Mouse (Mus musculus) spleen, embryonic (tissue): Measurements from ENCODE around the gene Hinfp.
"Not testable (repeated sequence)": the region's sequence is repeated elsewhere in the genome, so short reads cannot be mapped to it uniquely, and the experiment has no call there.

Experiments
- CTCF ChIA-PET: fragments of 350-600 bp; sonication (Branson Sonifier 250); formaldehyde crosslinking; loops from one replicate; lab custom pipeline; 2022; lab: Charles Lee

Gene Hinfp

DNA sequence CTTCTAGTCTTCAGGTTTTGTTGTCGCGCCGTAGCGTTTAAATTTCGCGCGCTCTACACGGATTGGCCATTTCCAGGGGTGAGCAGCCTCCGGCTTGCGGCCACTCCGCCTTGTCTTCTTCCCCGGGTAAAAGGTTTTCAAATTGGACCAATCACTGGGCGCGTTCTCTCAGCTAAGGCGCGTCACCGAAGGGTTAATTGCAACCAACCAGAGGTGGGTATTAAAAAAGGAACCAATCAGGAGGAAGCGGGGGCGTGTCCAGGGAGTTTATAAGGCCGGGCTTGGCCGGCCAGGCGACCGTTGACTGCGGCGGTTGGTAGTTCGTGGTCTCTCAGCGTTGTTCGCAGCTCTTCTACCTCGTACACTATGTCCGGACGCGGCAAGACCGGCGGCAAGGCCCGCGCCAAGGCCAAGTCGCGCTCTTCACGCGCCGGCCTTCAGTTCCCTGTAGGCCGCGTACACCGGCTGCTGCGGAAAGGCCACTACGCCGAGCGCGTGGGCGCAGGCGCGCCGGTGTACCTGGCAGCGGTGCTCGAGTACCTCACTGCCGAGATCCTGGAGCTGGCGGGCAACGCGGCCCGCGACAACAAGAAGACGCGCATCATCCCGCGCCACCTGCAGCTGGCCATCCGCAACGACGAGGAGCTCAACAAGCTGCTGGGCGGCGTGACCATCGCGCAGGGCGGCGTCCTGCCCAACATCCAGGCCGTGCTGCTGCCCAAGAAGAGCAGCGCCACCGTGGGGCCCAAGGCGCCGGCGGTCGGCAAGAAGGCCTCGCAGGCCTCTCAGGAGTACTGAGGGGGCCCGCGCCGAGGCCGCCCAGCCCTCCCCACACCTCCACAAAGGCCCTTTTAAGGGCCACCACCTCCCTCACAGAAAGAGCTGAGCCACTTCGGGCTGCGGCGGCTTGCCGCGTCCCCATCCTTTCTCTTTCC lies 29.2 kb upstream of the Hinfp start, which contains the start of gene H2afx:
Gene H2afx (plus strand): TSS at position 299 of the 935 bp plus-strand sequence.
- CTCF ChIA-PET, result no interaction called here

DNA sequence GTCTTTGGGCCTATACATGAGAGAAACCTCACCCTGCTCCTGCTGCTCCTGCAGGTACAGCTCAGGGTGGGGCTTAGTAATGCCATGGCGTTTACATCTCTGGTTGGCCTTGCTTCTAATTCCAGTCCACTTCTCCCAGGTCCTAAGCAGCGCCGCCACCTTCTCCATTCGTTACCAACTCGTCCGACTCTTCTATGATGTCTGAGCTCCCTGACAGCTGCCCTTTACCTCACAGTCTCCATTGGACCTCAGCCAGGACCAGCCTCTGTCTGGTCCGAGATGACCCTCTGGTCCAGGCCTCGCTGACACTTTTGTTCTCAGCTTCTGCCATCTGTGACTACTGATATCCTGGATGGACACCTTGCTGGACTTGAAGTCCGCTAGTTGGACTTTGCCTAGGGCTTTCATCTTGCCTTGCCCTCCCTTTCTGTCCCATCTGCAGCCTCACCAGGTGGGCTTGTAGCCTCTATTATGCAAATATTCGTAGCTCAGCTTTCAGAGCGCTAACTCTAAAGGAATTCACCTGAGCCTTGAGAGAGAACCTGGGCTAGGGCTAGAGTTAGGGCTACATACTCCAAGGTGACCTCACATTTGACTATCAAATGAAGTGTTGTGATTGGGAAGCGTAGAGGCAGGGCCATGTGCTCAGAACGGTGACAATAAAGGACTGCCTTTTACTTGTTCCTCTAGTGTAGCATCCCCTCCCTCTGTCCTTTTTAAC lies 27.6 kb upstream of the Hinfp start:
- CTCF ChIA-PET, result interaction anchor here (0.6 kb wide), 1 partner anchor 44 kb away, joined by 6 read pairs; no protein-coding TSS in a partner anchor

DNA sequence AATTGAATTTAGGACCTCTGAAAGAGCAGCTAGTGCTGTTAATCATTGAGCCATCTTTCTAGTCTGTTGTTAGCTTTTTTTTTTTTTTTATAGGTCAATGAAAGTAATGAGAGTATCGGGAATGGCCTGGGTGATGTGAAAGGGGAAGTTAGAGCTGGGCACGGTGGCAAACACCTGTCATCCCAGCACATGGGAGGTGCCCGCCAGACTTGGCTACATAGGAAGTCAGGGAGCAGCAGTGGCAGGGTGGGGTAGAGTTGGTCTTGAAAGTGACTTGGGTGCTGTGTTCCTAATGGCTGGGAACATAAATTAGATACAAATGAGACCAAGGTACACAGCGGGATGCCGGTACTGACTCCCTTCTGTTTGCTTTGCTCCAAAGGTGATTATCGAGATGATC lies 25.3 kb upstream of the Hinfp start:
- CTCF ChIA-PET, result interaction anchor here (0.5 to 0.7 kb wide), 4 partner anchors 162 to 1945 kb away, joined by 3 to 18 read pairs (median 3); no protein-coding TSS in a partner anchor

DNA sequence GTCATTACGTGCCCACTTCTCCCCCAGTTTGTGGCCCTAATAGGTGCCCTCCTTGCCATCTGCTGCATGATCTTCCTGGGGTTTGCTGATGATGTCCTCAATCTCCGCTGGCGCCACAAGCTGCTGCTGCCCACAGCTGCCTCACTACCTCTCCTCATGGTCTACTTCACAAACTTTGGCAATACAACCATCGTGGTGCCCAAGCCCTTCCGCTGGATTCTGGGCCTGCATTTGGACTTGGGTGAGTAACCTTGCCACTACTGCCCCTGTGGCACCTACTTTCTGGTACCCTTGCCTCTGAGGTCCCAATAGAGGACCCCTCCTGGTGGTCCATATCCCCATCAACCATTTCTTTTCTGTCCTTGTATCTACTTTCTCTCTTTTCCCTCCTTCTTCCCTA lies 22.5 kb upstream of the Hinfp start:
- CTCF ChIA-PET, result no interaction called here

DNA sequence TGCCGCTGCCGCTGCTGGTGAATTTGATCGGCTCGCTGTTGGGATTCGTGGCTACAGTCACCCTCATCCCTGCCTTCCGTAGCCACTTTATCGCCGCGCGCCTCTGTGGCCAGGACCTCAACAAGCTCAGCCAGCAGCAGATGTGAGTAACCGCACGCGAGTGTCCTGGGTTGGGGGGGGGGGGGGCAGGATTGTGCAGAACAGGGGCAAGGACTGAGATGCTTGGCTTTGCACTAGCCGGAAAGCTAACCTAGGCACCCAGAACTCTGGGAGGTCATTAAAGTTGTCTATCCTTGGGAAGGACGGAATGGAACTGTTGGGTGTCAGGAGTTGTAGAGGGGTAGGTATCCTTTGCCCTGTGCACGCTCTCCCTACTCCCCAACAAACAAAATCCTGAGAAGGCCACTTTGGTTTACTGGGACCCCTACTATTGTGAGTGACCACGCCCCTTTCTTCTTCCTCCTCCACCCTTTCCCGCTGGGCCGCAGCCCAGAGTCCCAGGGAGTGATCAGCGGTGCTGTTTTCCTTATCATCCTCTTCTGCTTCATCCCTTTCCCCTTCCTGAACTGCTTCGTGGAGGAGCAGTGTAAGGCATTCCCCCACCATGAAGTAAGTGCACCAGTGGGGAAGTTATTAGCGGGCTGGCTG lies 21.7 kb upstream of the Hinfp start:
- CTCF ChIA-PET, result interaction anchor here (0.8 to 1.4 kb wide), 2 partner anchors 20 to 40 kb away, joined by 3 to 4 read pairs; no protein-coding TSS in a partner anchor

DNA sequence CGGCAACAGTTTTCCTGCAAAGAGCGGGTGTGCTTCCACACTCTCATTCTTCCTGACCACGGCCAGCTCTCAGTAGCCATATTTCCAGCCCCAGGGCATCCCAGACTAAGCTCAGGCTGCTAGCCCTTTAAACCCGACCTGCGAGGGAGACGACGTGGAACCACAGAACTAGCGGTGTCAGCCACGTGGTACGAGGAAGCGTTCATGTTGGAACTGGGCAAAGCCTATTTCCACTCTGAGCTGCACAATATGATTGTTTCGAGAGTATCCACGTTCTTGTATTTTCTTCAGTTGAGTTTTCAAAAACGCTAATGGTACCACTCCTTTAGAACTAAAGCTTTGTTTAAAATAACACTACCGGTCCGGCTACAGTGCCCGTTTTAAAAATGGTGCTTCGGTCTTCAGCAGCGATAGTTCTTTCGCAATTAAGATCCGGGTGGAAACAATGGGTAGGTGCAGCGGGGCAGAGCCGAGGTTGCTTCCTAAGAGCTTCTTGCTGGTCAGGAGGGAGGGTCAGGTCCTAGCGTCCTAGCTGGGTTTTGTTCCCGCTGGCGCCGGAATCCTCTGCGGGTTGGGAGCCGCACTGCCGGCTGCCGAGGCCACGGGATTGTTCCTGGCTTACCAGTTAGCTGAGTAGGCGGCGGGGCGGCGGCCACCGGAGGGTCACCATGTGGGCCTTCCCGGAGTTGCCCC lies 21.0 kb upstream of the Hinfp start:
- CTCF ChIA-PET, result interaction anchor here (0.8 to 1.4 kb wide), 2 partner anchors 21 to 39 kb away, joined by 3 to 4 read pairs; no protein-coding TSS in a partner anchor

DNA sequence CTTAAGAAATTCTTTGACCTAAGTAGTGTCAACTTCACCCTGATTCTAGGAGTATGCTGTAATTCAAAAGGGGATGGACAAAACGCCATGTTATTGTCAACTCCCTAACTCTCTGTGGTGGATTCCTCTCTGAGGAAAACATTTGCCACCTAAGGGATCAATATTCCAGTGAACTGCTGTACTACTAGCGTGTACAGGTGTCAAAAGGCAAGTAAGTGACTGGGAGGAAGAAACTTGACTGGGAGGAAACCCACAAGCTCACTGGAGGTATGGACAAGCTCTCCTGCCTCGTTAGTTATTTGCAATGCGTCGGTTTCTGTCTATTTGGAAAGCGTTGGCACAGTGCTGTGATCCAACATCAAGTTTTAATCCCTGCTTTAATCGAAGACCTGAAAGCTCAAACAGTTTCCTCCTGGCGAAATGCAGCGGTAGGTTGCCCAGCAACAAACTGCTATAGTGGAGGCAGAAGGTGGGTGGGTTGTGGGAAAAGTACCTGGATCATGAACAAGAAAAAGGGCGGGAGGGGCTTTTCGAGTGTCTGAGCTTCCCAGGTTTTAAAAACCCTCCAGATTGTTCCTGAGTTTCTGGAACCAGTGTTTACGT lies 20.4 kb upstream of the Hinfp start, which contains the start of gene Dpagt1:
Gene Dpagt1 (plus strand): TSS at position 252 of the 603 bp plus-strand sequence.
- CTCF ChIA-PET, result interaction anchor here (1.4 kb wide), 1 partner anchor 38 kb away, joined by 4 read pairs; no protein-coding TSS in a partner anchor

DNA sequence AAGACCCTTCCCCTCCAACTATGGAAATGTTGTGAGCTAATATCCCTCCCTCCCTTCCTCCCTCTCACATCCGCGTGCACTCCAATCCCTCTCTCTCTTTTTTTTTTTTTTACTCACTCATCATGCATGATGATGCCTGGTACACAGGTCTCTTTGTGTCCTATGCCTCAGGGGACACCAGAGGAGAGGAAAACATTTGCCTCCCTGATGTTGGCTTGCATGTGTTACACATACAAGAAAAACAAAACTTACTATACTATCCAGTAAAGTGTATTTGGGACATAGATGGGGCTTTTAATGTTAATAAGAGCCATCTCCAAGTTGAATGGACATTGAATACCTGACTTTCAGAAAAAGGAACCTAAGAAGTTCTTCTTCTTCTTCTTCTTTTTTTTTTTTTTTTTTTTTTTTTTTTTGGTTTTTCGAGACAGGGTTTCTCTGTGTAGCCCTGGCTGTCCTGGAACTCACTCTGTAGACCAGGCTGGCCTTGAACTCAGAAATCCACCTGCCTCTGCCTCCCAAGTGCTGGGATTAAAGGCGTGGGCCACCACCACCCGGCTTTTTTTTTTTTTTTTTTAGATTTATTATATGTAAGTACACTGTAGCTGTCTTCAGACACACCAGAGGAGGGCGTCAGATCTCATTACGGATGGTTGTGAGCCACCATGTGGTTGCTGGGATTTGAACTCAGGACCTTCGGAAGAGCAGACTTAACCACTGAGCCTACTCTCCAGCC lies 19.7 kb upstream of the Hinfp start:
- CTCF ChIA-PET, result not testable (repeated sequence)

DNA sequence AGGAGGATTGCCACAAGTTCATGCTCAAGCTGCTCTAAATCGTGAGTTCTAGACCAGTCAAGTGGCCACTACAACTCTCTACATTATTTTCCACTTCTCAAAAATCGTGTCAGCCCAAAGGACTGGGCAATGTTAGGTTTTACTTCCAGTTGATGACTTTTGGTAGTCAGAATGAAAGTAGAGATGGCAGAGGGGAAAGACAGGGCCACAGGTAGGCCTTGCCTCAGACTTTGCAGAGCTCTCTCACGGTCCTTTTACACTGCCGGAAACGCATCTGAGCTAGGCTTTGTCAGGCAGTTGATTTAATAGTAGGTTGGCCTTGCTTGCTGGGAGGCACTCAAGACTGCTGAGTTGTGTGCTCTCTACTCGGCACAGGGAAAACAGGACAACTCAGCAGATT lies 18.7 kb upstream of the Hinfp start:
- CTCF ChIA-PET, result interaction anchor here (0.6 kb wide), 1 partner anchor 17 kb away, joined by 4 read pairs; no protein-coding TSS in a partner anchor

DNA sequence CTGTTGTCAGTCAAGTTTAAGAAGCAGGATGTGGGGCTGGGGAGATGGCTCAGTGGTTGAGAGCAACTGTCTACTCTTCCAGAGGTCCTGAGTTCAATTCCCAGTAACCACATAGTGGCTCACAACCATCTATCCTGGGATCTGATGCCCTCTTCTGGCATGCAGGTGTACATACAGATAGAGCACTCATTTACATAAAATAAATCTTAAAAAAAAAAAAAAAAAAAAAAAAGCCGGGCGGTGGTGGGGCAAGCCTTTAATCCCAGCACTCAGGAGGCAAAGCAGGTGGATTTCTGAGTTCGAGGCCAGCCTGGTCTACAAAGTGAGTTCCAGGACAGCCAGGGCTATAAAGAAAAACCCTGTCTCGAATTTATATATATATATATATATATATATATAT lies 18.2 kb upstream of the Hinfp start:
- CTCF ChIA-PET, result not testable (repeated sequence)

DNA sequence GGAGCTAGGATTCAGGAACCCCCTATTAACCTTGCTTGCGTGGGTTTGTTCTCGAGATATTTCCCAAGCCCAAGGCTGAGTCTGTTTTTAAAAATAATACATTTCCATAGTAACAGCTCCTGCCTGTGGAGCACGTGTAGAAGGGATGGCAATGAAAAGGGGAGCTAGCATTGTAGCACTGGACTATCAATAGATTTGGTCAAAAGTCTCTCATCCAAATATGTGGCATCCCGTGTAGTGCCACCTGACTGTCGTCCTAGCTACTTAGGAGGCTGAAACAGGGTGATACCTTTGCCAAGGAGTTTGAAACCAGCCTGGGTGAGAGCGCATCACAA lies 15.3 kb upstream of the Hinfp start:
- CTCF ChIA-PET, result interaction anchor here (0.9 to 1.1 kb wide), 2 partner anchors 27 to 158 kb away, joined by 3 read pairs; no protein-coding TSS in a partner anchor

DNA sequence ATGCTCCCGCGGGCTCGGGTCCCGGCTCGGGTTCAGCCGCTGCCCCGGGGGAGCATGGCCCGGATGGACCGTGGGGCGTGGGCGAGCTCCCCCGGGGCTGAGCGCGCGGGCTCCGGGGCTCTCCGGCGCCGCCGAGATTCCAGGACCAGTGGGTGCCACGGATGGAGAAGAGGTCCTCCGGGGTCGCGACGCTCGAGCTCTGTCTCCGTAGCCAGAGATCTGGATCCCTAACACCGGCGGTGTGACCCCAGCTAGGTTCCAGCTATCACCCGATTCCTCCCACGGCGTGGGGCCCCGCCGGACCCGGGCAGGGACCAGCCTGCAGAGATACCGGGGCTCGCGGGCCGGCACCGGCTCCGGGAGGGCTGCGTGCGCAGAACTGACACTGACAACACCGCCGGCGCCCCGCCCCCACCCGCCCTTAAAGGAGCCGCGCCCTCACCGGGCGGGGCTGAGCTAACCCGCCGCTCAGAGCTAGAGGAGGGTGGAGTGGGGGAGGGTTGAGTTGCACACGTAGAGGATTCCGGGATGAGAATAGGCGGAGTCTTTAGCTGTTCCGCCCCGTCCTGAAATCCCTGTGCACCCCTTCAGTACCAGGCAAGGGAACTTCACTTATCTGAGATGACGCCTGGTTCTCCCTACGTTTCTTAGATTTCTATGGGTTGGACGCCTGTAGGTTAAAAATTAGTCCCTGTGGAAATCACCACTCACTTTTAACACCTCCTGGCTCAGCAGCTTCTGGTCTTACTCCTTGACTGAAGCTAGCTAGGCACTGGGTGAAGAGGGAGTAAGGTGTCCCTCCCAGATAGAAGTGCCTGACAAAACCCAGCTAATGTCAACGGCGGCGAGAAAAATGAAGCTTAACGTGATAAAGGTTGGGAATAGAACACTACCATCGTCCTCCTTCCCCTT lies 14.7 kb upstream of the Hinfp start, which contains the start of gene C2cd2l:
Gene C2cd2l (minus strand): TSS at position 399 of the 912 bp plus-strand sequence.
- CTCF ChIA-PET, result interaction anchor here (1.1 kb wide), 1 partner anchor 28 kb away, joined by 3 read pairs; no protein-coding TSS in a partner anchor

DNA sequence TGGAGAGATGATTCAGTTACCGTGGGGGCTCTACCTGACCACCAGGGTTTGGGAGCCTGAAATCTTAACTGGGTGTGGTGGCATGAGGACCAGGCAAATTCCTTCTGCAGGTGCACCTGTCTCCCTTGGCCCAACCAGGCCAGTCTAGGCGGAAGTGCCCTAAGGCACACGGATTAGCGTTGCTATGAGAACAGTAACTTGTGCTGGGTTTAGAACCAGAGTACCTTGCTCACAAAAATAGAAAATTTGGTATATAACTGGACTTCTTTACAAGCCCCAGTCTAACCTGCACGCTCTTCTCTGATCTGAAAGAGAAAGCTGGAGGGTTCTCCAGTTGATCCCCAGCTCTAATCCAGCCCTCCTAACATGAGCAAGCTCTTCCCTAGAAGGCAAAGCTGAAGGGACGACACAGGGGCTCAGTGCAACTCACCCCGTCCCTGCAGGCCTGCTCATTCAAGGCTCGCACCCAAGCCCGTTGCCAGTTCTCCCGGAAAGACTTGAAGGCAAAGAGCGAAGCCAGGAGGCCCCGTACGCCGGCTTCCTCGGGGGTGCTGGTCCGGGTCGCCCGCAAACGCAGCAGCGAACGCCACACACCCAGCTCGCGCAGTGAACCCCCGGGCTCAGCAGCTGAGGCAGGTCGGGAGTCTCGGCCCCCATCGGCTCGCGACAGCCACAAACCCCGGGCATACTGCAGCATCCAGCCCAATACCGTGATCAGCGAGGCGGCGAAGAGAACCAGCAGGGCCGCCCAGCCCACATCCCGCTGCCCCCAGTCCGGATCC lies 13.8 kb upstream of the Hinfp start:
- CTCF ChIA-PET, result no interaction called here

DNA sequence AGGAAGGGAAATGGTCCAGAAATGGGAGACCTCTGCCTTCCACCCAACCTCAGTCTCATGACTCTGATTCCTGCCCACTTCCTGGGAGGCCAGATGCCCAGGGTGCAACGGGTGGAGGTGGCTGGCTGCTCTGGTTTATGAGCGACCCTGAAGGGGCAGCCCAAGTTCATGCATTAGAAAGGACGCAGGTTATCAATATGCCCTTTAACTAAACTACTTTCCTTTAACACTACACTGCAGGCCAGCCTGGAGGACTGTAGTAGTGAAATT lies 13.3 kb upstream of the Hinfp start:
- CTCF ChIA-PET, result interaction anchor here (0.5 kb wide), 1 partner anchor 176 kb away, joined by 11 read pairs; no protein-coding TSS in a partner anchor

DNA sequence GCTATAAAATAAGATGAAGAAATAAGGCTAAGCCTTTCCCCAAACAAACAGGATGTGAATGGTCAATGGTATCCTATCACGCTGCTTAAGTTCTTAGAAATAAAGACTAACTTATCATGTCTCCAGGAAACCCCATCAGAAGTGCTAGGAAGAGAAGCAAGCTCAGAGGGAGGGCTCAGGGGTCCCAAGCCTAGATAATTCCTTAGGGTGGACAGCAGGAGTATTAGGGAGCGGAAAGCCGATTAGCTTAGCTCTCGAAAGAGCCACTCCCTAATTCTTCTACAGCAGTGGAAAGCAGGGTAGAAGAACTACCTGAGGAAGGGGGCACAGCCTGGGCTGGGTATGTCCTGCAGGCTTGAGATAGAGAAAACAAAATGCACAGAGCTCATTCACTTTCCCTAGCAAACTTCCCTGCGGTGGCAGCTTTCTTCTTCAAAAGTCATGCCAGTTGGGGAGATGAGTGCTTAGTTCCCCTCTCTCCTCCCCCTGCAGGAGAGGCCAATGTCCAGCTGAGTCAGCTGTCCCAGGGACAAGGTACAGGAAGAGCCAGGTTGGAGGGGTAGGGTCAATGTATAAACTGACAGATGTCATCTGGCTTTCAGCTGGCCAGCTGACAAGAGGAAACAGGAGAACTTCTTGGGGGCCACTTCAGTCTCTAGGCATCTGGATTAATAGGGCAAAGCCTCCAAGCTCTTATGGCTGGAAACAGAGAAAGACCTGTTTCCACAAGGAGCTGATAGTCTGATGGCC lies 12.8 kb upstream of the Hinfp start:
- CTCF ChIA-PET, result interaction anchor here (0.5 kb wide), 1 partner anchor 176 kb away, joined by 11 read pairs; no protein-coding TSS in a partner anchor

DNA sequence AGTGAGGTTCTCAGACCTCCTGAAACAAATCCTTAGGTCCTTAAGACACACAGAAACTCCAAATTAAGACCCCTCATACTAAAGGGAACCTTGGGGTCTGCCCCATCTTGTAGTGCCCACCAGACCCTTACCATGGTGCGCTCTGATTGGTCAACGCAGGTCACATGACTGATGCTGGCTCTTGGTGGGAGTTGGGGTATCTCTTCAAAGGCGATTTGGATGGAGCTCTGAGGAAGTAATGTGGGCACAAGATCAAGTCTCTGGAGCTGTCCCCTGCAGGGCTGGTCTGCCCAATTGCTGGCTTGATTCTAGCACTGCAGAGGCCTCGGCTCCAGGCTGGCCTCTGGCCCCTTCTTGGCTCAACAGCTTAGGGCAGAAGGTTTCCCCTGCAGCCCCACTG lies 12.0 kb upstream of the Hinfp start:
- CTCF ChIA-PET, result interaction anchor here (0.7 kb wide), 1 partner anchor 50 kb away, joined by 4 read pairs; no protein-coding TSS in a partner anchor

DNA sequence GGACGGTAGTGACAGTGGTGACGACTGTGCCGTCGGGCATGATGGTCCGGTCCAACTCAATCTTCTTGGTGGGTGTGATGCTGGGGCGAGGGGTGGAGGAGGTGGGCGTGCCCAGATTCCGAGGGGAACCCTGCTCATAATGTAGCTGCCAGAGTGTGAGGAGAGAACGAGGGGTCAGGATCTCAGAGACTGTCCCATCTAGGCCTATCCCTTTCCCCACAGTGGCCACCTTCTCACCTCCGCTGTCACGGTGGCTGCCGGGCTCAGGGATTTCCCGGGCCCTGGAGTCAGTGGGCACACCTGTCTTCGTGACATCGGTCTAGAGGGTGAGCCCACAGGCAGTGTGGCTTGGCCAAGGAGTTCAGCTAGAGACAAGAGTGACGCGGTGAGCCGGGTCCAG lies 9.4 kb upstream of the Hinfp start:
- CTCF ChIA-PET, result no interaction called here
